Mouse (Mus musculus): ENCODE results near the gene Rimkla. TPM values are rescaled to one million over a fixed set of nuclear protein-coding genes. Genes with fewer than 3 reads are reported as not detected.

Gene Rimkla
- total RNA-seq, 2 experiments from 2014 or later, result 4.3 to 5.8 TPM

- no peak for DNase-seq
Measured at GRCm38 (mm10) chr4:119417270-119417669, 75.2 kb downstream of the Rimkla start.

Other genes with a start within 250 kb of the Rimkla start
- 1 to 10 TPM in 1 of 2 experiments, under 1 TPM in 1; 0.17 to 1.2 TPM for gene Cldn19, start 237.2 kb downstream of the Rimkla start, total RNA-seq (2021)
- 100 to 1,000 TPM; 784 to 817 TPM for gene Ybx1, start 198.0 kb downstream of the Rimkla start, total RNA-seq (2021)
- 10 to 100 TPM; 18.4 to 23.0 TPM for gene Ppih, start 172.1 kb downstream of the Rimkla start, total RNA-seq (2021)
- gene Ccdc30, start 77.1 kb downstream of the Rimkla start, total RNA-seq (2021), result 1 to 10 TPM in 1 of 2 experiments, under 1 TPM in 1; 0.99 to 1.4 TPM
- gene Ppcs, start 70.2 kb downstream of the Rimkla start, total RNA-seq (2021), result 10 to 100 TPM; 12.2 to 12.4 TPM
- not detected for gene Zmynd12, start 69.8 kb downstream of the Rimkla start, total RNA-seq (2021)
- 10 to 100 TPM; 51.3 to 53.5 TPM for gene Foxj3, start 44.4 kb upstream of the Rimkla start, total RNA-seq (2021)
- 1 to 10 TPM; 7.1 to 7.5 TPM for gene Frg2f1, start 46.9 kb upstream of the Rimkla start, total RNA-seq (2021)
- not detected for gene Guca2a, start 145.1 kb upstream of the Rimkla start, total RNA-seq (2021)
- under 1 TPM in 1 of 2 experiments, not detected in 1; 0.79 TPM for gene Guca2b, start 166.3 kb upstream of the Rimkla start, total RNA-seq (2021)
- gene Hivep3, start 241.2 kb upstream of the Rimkla start, total RNA-seq (2021), result 1 to 10 TPM; 6.2 to 7.1 TPM